Mouse (Mus musculus): ENCODE data around the gene Hoxa13.

GRCm38 (mm10) chr6:52221993-52222685, 38.5 kb downstream of the Hoxa13 start:
- TF ChIP-seq USF1 (IDR thresholded peaks at IDR 0.05; ENCODE audit: low read depth, low read length) (no peak), MAX (IDR thresholded peaks at IDR 0.05; ENCODE audit: low read length) (no peak)
